Mouse (Mus musculus) liver, embryonic 14.5 days (tissue): ENCODE results near the gene Zfand2b. TPM values are rescaled to one million over a fixed set of nuclear protein-coding genes. Genes with fewer than 3 reads are reported as not detected.

ENCODE experiments used
- ATAC-seq: fragments of 200-750 bp; cut with Nextera tagmentation; 2 replicates; pipeline ENCODE4 v1.8.0; 2017; ENCODE audit warnings: moderate number of reproducible peaks, mild to moderate bottlenecking, moderate library complexity; ENCODE audit not compliant: insufficient read depth
- DNase-seq, 3 experiments: peaks; one replicate each; pipeline ENCODE4 v3.0.0-alpha.2; 2012 to 2013; ENCODE audit warnings: low read depth in 3 of 3, low spot score in 3 of 3
- H3K27ac ChIP-seq: fragments of 300-500 bp; sonication (generic); 2 replicates; pipeline ENCODE4 v1.5.1; 2014; ENCODE audit warnings: moderate library complexity, mild to moderate bottlenecking, control low read depth, inconsistent platforms
- H3K27me3 ChIP-seq: fragments of 300-500 bp; sonication (generic); 2 replicates; pipeline ENCODE4 v1.6.1; 2014; ENCODE audit warnings: mild to moderate bottlenecking, low read length, moderate library complexity; ENCODE audit not compliant: control insufficient read depth, insufficient read depth
- H3K36me3 ChIP-seq: fragments of 300-500 bp; sonication (generic); replicated peaks from 2 replicates; pipeline ENCODE4 v1.6.1; 2014; ENCODE audit warnings: low read depth; ENCODE audit not compliant: control insufficient read depth, insufficient read depth
- H3K4me1 ChIP-seq, 2 experiments: fragments of 200-500 bp in 1 of 2; fragments of 300-500 bp in 1 of 2; sonication (generic) in 1 of 2; replicated peaks; 2 replicates each; pipeline ENCODE4 v1.6.1; 2012 to 2014; ENCODE audit warnings: antibody characterized with exemption in 1 of 2, inconsistent platforms in 1 of 2, low read length in 1 of 2; ENCODE audit not compliant: control insufficient read depth in 2 of 2, insufficient read depth in 2 of 2
- H3K4me2 ChIP-seq: fragments of 300-500 bp; sonication (generic); 2 replicates; pipeline ENCODE4 v1.6.1; 2014; ENCODE audit warnings: low read depth, mild to moderate bottlenecking, control low read depth, moderate library complexity
- H3K4me3 ChIP-seq, 2 experiments: fragments of 200-500 bp in 1 of 2; fragments of 300-500 bp in 1 of 2; sonication (generic) in 1 of 2; 2 replicates each; pipeline ENCODE4 v1.5.1; 2012 to 2014; ENCODE audit warnings: low read depth in 2 of 2, low read length in 2 of 2, mild to moderate bottlenecking in 2 of 2, control low read depth in 1 of 2, inconsistent platforms in 1 of 2, moderate library complexity in 1 of 2; ENCODE audit not compliant: insufficient read depth in 1 of 2
- H3K9ac ChIP-seq: fragments of 300-500 bp; sonication (generic); replicated peaks from 2 replicates; pipeline ENCODE4 v1.6.1; 2014; ENCODE audit warnings: mild to moderate bottlenecking, control low read depth, moderate library complexity
- H3K9me3 ChIP-seq: fragments of 300-500 bp; sonication (generic); 2 replicates; pipeline ENCODE4 v1.6.1; 2016; ENCODE audit warnings: low read length, mixed read lengths; ENCODE audit not compliant: control insufficient read depth
- CTCF ChIP-seq: IDR thresholded peaks from 2 replicates; pipeline ENCODE4 v1.5.1; 2016; ENCODE audit warnings: antibody characterized with exemption, low read depth, control low read depth
- EP300 ChIP-seq: IDR thresholded peaks from 2 replicates; pipeline ENCODE4 v1.6.1; 2016; ENCODE audit warnings: antibody characterized with exemption, low read depth
- WGBS: fragments of 180-500 bp; shearing (Covaris S2); extraction: QIAGEN DNeasy Blood & Tissue Kit; methylation state at CpG from one replicate; pipeline ENCODE4 v1.1.7; 2014; ENCODE audit not compliant: insufficient replicate concordance; 5-methylcytosine and 5-hydroxymethylcytosine counted together
- polyA plus RNA-seq, 2 experiments: library from polyadenylated mRNA; depleted of rRNA in 1 of 2; stranded (reverse) in 1 of 2; unstranded in 1 of 2; fragments of >200 nt; fragmentation: Nextera tagmentation in 1 of 2; extraction: Ambion mirVana in 1 of 2; gene quantifications; 2 replicates each; pipeline versions ENCODE4 v1.2.1 to v1.2.3; 2012 to 2014

Zfand2b gene
- polyA plus RNA-seq, 2 experiments, result 35.3 to 40.6 TPM

GRCm38 (mm10) chr1:75208967-75209678 lies 40.7 kb downstream of the Zfand2b start:
- H3K27ac ChIP-seq, result no peak overlapping the region
- peak overlapping the region; percentile 71 for H3K9ac ChIP-seq
- H3K27me3 ChIP-seq, result no peaks in the 10 kb centered on the region
- no peaks in the 10 kb centered on the region for H3K9me3 ChIP-seq
- H3K36me3 ChIP-seq, result peaks cover 17% of the 10 kb centered on the region
- peaks cover 41 to 48% of the 10 kb centered on the region in 2 experiments for H3K4me1 ChIP-seq
- no peak for DNase-seq
- WGBS, result 19% methylated on average over 34 of the region's 34 CpGs
- TF ChIP-seq EP300 (no peak), CTCF (no peak)
- no peak for ATAC-seq
- peak overlapping the region; percentile 77 to 82 for H3K4me3 ChIP-seq
- H3K4me2 ChIP-seq, result peak overlapping the region; percentile 75

- H3K9ac ChIP-seq, result peak within 1 kb of the TSS; percentile 86
- DNase-seq (peak; percentile 93 to 95 (median 94)), ATAC-seq (peak; percentile 87)
- peaks cover 29% of the 10 kb centered on the region for H3K36me3 ChIP-seq
- H3K4me1 ChIP-seq, result peaks cover 52 to 61% of the 10 kb centered on the region in 2 experiments
- TF ChIP-seq CTCF, result no peak
- H3K27me3 ChIP-seq, result no peaks in the 10 kb centered on the region
- 5% methylated on average over 42 of the region's 42 CpGs for WGBS
- peak within 1 kb of the TSS; percentile 77 to 82 for H3K4me3 ChIP-seq
- H3K9me3 ChIP-seq, result no peaks in the 10 kb centered on the region
- H3K4me2 ChIP-seq, result peak within 1 kb of the TSS; percentile 75
- peak within 1 kb of the TSS; percentile 66 for H3K27ac ChIP-seq
Observed at GRCm38 (mm10) chr1:75210136-75211087, 42.0 kb downstream of the Zfand2b start, which contains the start of the genes Glb1l and Stk16. Glb1l (minus strand) TSS chr1:75210813. Stk16 (plus strand) TSS chr1:75210838.

- no peak for TF ChIP-seq EP300
- no peak for TF ChIP-seq CTCF
- H3K9ac ChIP-seq, result peak overlapping the region; percentile 86
- 6% methylated on average over 17 of the region's 17 CpGs for WGBS
- no peaks in the 10 kb centered on the region for H3K9me3 ChIP-seq
- no peaks in the 10 kb centered on the region for H3K27me3 ChIP-seq
- H3K36me3 ChIP-seq, result peaks cover 38% of the 10 kb centered on the region
- peak; percentile 4; the same call in 1 of the 2 replicates for ATAC-seq
- peaks cover 60 to 69% of the 10 kb centered on the region in 2 experiments for H3K4me1 ChIP-seq
- H3K4me3 ChIP-seq, result peak overlapping the region; percentile 68 to 77
- peak overlapping the region; percentile 75 for H3K4me2 ChIP-seq
- peak overlapping the region; percentile 24 for H3K27ac ChIP-seq
- no peak for DNase-seq
Observed at GRCm38 (mm10) chr1:75211141-75211708, 42.8 kb downstream of the Zfand2b start.

GRCm38 (mm10) chr1:75212542-75212941 lies 44.1 kb downstream of the Zfand2b start:
- peak overlapping the region; percentile 75 for H3K4me2 ChIP-seq
- peak overlapping the region; percentile 32 to 77; a peak in 3 of 4 replicates for H3K4me3 ChIP-seq
- ATAC-seq (no peak), DNase-seq (no peak)
- peaks cover 49% of the 10 kb centered on the region for H3K36me3 ChIP-seq
- TF ChIP-seq CTCF (no peak), EP300 (no peak)
- H3K9ac ChIP-seq, result peak overlapping the region; percentile 23; the same call in 1 of the 2 replicates
- H3K9me3 ChIP-seq, result no peaks in the 10 kb centered on the region
- 58% methylated on average over 4 of the region's 4 CpGs for WGBS
- peak overlapping the region; percentile 43 for H3K27ac ChIP-seq
- no peaks in the 10 kb centered on the region for H3K27me3 ChIP-seq
- peaks cover 68 to 78% of the 10 kb centered on the region in 2 experiments for H3K4me1 ChIP-seq
